Mouse (Mus musculus): Measurements from ENCODE around the gene Nrn1.

GRCm38 (mm10) chr13:36725881-36726280 is 9.1 kb downstream of the Nrn1 start:
- TF ChIP-seq POLR2A (IDR thresholded peaks at IDR 0.05; ENCODE audit: low read depth, low read length), result no peak
- no peak for TF ChIP-seq CTCF (conservative IDR thresholded peaks at IDR 0.05; ENCODE audit: insufficient read depth, insufficient read length, low read depth, low read length)

All from kidney, adult 2 months (tissue).